Mouse (Mus musculus) kidney, adult 2 months (tissue): ENCODE data around the gene Dhx15.

Experiments
- CTCF ChIP-seq: fragments of 200-500 bp; conservative IDR thresholded peaks from 2 replicates; pipeline ENCODE4 v1.5.1; 2011; ENCODE audit warnings: low read depth, mild to moderate bottlenecking, control low read depth, low read length, moderate library complexity, mixed read lengths; ENCODE audit not compliant: insufficient read depth, insufficient read length
- POLR2A ChIP-seq: fragments of 200-500 bp; IDR thresholded peaks from one replicate; pipeline ENCODE4 v1.6.1; 2011; ENCODE audit warnings: low read depth, low read length, control low read depth

GRCm38 (mm10) chr5:52177326-52177725, 13.0 kb downstream of the Dhx15 start:
- TF ChIP-seq CTCF (no peak), POLR2A (no peak)
